Mouse (Mus musculus) naive thymus-derived CD4-positive, alpha-beta T cell, adult 2 months (primary cell): Measurements from ENCODE around the gene Lyz1.
"Not testable (repeated sequence)": the region's sequence is repeated elsewhere in the genome, so short reads cannot be mapped to it uniquely, and the experiment has no call there.

ENCODE experiments used
- DNase-seq: peaks from one replicate; pipeline ENCODE4 v3.0.0-alpha.2; 2011; ENCODE audit warnings: low read depth

Gene Lyz1

DNA sequence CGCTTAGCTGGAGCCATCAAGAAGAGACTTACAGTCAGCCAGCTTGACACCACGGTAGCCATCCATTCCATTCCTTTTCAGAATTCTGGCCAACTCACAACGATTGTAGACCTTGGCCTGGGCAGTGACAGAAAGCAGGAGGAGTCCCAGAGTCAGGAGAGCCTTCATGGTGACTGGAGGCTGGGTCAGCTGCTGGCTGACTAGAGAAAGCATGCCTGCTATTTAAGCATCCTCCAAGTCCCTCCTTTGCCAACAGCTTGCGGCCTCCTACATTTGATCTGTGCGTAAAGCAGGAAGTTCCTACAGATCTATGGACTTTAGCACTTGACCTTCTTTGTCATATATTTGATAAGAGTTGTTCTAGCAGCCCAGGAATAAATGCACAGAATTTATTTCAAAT is at the start of gene Lyz1:
Gene Lyz1 (minus strand): TSS at position 198 of the 400 bp plus-strand sequence.
- no peak for DNase-seq

DNA sequence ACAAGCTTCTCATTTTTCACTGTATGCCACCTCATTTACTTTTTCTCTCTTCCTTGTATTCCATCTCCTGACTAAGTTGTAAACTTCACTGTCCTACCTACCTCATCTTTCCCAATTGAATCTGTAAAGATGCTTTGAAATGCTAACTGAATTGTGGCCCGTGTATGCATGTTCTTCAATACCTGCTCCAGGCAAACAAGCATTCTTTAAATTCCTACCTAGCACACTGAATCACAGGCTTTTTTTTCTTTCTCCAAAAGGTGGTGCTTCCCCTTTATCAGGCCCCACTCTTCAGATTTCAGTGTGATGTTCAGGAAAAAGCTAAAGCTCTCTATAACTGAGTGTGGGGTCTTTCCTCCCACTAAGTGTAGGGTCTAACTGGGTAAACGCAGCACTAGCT is 49.7 kb upstream of the Lyz1 start:
- DNase-seq = no peak

DNA sequence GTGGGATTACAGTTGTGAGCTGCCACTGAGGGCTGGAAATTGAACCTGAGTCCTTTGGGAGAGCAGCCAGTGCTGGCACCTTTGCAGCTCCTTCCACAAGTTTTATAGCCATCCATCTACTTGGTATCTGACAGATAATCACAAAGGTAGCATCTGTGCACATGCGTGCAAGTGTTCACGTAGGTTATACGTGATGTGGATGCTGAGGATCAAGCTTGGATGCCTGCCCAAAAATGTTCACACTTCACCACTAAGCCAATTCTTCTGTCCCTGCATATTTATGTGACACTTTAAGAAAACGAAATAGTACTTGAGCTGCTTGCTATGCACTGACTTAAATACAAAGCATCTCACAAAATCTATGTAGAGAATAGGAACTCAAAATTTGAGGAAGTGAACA is 48.4 kb upstream of the Lyz1 start:
- DNase-seq = no peak

DNA sequence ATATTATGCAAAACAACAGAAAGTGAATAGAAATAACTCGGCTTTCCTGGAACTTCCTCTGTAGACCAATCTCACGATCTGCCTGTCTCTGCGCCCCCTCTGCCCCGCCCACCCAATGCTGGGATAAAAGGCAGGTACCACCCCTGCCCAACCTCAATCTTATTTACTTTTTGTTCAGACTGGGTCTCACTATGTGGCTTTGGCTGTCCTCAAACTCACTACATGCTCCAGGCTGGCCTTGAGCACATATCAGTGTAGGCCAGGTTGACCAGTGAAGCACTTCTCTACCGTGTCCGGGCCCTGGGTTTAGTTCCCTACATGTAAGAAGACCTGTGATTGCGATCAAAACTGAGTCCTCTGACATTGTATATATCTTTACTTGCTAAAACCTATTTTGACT is 46.6 kb upstream of the Lyz1 start:
- no peak for DNase-seq

DNA sequence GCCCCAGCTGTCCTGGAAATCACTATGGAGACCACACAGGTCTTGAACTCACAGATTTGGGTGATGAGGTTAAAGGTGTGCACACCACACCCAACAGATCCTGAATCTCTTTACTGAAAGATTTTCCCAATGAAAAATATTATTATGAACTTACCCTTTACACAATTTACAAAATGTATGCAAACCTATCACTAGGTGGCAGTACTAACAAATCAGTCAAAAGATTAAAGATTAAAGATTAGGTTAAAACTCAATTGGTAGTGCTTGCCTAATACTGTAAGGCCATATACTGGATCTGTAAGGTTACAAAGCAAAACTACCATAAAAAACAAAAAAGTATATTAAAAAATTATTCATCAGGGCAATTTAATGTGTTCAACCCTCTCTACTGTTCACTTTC is 45.3 kb upstream of the Lyz1 start:
- peak; percentile 42 for DNase-seq

DNA sequence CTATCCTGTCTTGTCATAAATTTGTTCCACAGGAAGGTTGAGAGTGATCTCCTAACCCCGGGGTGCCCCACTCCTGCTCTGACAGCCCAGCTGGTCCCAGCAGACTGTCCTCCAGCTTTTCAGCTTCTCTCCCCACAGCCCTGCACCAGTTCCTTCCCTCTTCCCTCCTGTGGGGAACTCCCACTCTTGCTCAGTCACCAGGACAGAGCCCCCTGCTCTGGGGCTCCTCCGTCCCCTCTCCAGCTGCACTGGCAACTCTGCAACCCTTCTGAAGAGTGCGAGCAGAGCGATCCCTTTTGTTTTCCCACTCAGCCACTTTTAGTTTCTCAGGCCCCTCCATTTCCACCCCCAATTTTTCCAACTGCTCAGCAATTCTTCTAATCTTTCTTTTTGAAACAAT is 43.0 kb upstream of the Lyz1 start:
- no peak for DNase-seq

DNA sequence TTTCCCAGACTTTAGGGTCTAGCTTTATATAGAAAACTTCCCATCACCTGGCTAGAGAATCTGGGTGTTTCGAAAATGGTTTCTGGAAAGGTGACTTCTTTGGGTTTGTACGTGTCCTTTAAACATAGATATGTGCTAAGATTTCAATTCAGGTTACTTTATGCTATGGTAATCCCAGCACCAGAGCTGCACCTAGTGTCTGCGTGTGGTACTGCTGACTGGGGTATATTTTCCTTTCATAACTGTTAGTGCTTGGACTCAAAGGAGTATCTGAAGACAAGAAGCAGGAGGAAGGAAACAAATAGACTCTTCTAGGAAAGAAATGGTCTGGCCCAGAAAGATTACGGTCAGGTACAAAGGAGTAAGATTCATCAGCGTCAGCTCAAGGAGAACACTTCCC is 37.9 kb upstream of the Lyz1 start:
- peak; percentile 43 for DNase-seq

DNA sequence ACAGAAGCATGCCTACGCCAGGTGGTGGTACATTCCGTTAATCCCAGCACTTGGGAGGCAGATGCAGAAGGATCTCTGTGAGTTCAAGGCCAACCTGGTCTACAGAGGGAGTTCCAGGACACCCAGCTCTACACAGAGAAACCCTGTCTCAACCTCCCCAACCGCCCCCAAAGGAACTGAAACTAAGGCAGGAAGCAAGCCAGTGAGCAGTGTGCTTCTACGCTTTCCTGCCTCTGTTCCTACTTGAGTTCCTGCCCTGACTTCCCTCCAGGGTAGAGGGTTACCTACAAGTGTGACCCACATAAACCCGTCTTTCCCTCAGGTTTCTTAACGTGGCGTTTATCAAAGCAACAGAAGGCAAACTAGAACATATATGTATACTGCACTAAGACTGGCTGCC is 31.1 kb upstream of the Lyz1 start:
- no peak for DNase-seq

DNA sequence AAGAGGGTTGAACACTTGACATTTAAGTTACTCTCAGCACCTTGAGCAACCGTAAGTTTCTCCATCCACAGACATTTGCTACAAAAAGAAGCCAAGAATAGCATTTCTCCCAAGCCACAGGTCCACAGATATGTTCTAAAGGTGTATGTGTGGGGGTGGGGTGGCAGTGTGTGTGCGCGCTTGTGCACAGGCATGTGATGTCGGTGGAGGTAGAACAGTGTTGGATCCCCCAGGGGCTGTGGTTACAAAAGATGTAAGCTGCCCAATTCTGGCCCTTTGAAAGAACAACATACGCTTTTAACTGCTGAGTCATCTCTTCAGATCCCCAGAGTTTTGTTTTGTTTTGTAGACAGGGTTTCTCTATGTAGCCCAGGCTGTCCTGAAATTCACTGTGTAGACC is 30.0 kb upstream of the Lyz1 start:
- no peak for DNase-seq

DNA sequence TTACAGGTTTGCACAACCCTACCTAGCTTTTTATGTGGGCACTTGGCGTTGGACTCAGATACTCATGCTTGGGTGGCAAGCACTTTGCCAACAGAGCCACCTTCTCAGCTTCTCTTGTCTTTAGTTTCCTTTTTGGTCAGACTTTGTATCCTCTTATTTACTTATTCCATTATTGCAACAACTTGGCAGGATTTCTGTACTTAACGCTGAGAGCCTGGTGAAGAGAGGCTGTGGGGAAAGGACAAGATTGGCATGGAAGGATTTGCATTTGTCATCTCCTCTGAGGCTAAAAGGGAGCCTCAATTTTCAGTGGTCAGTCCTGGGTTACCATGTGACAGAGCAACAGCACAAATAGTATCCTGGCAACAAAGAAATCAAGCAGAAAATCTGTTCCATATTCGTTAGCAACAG is 27.9 kb upstream of the Lyz1 start:
- DNase-seq = no peak

DNA sequence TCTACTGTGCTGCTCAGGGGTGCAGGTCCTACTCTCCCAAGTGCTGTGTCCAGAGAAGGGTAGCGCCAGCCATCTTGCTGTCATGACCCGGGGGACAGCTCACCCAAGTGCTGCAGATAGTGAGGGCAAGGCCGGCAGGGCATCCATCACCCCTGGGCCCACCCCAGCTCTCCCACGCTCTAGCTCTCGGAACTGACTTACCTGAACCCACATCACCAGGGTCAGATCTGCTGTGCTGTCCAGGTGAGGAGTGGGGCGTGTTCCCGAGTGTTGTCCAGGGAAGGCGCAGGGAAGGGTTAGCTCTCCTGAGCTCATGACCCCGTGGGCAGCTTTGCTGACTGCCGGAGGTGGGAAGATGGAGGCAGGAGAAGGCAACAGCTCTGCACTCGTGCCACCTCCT is 23.7 kb upstream of the Lyz1 start:
- no peak for DNase-seq

DNA sequence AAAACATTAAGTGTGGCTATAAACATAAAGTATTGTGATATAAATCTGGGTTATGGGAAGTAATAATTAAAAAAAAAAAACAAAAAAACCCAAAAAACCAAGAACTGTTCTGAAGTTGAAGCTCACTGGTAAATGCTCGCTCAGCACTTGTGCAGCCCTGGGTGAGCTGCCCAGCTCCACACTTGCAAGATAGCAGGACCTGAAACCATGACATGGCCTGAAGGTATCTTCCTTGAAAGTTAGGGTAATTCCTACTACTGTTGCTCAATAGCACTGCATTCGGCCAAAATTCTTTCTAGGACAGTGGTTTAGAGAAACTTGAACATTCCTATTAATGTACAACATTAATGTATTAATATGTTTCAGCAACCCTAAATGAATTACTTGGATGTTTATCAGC is 20.5 kb upstream of the Lyz1 start:
- no peak for DNase-seq

DNA sequence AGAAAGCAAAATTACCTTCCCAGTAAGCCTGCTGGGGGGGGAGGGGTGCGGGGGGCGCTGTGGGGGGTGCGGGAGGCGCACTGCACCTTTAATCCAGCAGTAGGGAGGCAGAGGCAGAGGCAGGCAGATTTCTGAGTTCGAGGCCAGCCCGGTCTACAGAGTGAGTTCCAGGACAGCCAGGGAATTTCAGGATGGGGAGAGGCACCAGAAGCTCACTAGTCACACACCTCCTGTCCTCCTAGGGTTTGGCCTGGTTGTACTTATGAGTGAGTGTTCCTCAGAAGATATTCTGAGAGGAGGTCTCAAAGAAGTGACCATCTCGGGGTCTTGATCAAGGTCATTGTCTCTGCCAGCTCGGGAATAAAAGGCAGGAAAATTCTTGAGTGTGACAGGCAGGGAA is 19.5 kb upstream of the Lyz1 start:
- DNase-seq = no peak

DNA sequence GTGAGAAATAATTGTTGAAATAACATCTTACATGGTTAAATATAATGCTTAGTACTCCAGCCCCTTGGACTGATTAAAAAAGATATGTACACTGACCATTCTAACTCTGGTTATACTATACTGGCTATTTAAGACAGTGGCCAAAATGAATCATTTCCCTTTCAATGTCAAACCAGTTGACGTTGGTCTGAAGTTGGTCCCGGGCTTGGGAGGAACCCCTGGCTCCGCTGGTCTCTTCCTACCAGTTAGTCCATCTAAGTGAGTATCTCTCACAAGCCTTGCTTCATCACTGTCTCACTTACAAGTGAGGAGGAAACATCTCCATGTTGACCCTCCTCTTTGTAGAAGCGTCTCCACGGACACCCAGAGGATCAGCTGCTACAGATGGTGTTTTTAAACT is 11.7 kb upstream of the Lyz1 start:
- no peak for DNase-seq

DNA sequence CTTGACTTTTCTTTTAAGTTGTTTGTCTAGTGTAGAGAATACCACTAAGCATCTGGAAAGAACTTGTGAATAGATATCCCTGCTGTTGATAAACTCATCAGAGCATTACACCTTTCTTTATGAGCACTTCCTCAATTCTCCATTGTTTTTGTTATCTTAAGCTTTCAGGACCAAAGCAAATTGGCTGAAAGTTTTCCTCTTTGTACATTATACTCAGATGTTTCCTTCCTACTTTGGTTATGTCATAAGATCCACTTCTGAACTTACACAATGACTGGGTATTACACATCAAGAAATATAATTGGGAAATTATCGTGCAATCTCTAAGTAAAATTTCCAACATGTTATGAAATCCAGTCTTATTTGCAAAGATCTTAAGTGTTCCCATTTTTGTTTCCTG is 9.0 kb upstream of the Lyz1 start:
- no peak for DNase-seq

DNA sequence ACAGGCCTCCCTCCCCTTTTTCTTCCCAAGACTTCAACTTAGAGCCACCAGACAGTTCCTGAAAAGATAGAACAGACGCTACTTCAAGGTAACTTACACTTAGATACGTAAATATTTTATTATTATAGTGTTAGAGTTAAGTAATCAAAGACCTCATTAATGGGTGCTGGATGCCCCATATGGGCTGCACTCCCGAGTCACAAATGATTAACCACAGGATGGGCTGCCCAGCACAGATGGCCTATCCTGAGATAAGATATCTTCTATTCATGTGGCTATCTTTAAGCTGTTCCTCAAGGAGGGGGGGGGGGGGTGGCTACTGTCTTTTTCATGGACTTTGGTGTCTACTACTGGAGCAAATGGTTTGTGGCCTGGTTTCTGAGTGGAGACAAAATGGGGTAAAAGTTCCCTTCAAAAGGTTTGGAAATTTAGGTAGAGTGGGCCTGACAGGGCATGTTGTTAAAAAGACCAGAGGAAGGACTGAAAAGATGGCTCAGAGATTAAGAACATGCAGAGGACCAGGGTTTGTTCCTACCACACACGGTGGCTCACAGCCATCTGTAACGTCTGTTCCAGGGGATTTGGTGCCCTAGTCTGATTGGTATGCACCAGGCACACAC is 7.3 kb upstream of the Lyz1 start:
- DNase-seq = no peak

DNA sequence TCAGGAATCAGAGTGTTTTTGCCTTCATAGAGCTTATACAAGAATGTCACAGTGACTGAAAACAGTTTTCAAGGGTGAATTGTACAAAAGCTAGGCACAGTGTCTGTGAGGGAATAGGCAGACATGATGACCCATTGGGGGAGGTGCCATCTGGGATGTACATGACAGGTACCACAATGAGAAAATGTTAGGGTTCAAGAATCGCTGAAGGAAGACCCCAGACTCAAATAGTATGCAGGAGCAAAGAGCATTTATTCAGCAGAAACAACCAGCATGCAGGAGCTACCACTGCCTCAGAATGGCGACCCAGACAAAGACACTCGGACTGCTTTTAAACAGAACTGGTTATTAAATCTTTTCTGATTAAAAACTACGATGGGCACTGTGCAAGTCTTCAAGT is 6.4 kb upstream of the Lyz1 start:
- DNase-seq = no peak

DNA sequence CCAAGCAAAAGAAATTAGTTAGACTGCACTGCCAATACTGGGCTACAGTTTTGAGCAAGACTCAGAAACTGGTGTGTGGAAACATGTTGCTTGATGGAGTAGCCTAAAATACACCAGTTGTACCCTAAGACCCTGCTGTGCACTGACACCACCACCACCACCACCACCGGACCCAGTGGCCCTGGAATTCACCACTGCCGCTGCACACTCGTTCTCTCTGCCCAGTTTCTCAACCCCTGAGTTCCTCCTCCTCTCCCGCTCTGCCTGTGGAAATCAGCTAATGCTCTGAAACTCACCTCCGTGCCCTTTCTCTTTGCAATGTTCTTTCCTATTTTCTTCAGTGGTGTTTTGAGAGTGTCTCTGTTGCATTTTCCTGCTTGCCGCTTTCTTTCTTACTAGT is 5.7 kb upstream of the Lyz1 start:
- no peak for DNase-seq

DNA sequence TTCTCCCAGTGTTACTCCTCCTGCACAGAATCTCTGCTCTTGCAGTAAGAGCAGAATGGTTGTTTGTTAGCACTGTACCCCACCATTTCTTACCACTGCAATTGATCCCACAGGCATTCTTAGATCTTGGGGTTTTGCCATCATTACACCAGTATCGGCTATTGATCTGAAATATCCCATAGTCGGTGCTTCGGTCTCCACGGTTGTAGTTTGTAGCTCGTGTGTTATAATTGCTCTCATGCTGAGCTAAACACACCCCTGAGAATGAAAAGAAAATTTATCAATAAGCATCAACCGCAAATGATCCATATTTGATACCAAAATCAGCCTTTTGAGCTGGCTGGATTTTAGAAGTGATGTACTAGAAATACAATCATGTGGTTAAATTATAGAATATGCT is 1.7 kb downstream of the Lyz1 start:
- not testable (repeated sequence) for DNase-seq

DNA sequence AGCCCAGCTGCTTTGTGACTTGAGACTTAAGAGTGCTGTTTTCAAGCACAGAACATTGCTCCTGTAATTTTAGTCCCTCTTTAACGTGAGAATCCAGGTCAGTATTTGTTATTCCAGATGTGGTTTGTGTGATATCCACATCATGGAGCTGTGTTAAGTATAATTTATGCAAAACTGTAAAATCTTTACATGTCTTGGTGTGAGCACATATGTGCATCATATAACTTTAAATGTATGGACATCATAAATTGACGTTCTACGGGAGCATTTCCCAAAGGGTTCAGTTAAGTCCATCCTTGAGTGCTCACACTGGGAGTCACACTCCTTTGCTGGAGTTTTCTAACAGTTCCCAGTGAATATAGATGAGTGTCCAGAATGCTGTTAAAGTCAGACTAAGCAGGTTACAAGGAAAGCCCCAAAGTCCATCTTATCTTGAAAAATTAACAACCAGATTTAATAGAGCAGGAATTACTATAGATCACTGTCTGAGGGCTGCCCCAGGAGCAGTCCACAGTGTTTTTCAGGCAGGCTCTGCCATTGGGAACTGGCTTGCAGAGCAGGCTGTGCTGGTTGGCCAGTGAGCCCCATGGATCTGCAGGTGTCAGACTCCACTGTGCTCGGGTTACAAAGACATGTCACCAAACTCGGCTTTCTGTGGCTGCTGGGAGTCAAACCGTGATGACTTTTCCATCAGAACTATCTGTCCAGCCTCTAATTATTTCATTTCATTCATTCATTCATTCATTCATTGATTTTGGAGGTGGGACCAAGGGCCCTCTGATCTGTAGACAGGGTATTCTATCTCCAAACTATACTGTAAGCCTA is 2.4 kb downstream of the Lyz1 start:
- no peak for DNase-seq

DNA sequence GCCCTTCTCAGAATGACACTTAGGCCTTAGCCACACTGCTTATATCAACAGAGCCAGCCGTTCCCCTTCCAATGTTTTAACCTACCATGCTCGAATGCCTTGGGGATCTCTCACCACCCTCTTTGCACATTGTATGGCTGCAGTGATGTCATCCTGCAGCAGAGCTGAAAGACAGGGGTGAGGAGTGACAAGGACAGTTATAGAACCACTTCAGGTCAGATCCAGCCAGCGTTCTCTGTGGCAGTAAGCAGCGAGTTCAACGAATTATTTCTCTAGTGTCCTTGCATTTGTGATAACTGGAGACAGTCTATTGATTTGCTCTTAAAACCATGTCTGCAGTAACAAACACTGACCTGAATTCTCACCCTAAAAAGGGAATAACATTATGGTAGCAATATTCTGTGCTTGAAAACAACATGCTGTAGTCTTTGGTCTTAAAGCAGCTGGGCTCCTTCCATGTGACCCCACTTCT is 3.6 kb downstream of the Lyz1 start:
- not testable (repeated sequence) for DNase-seq

DNA sequence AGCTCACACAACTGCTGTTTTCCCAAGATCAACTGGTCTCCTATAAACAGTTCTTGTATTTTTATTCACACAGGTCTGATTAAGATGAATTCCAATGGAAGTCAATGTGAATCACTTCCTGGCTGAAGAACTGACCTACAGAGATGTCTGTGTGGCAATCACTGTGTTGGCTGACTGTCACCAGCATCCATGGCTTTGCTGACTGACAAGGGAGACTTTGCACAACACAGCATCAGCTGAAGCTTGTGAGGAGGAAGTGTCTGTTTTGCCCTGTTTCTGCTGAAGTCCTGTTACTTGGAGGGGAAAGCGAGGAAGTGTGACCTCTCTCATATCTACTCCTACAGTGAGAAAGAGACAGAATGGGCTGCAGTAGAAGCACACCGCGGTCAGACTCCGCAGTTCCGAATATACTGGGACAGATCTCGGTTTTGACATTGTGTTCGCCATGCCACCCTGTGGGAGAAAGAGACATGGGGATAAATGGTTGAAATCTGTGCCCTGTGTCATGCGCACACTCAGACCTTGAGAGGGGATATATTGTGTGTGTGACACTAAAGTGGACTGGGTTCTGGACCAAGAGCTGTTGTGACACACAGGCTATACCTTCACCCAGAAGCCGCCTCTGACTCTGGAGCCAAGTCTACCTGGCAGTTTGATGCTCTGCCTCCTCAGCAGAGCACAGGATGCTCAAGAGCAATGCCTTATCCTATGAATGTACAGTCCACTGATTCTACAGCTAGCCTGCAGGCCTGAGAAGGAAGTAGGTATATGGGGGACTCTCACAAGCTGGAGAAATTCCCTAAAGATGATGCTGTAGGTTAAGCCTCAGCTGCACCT is 4.3 kb downstream of the Lyz1 start:
- no peak for DNase-seq
